Mouse (Mus musculus) liver, embryonic 14.5 days (tissue): ENCODE results near the gene Dnah8.

Source experiments
- CTCF ChIP-seq: IDR thresholded peaks from 2 replicates; pipeline ENCODE4 v1.5.1; 2016; ENCODE audit warnings: antibody characterized with exemption, low read depth, control low read depth
- EP300 ChIP-seq: IDR thresholded peaks from 2 replicates; pipeline ENCODE4 v1.6.1; 2016; ENCODE audit warnings: antibody characterized with exemption, low read depth

DNA sequence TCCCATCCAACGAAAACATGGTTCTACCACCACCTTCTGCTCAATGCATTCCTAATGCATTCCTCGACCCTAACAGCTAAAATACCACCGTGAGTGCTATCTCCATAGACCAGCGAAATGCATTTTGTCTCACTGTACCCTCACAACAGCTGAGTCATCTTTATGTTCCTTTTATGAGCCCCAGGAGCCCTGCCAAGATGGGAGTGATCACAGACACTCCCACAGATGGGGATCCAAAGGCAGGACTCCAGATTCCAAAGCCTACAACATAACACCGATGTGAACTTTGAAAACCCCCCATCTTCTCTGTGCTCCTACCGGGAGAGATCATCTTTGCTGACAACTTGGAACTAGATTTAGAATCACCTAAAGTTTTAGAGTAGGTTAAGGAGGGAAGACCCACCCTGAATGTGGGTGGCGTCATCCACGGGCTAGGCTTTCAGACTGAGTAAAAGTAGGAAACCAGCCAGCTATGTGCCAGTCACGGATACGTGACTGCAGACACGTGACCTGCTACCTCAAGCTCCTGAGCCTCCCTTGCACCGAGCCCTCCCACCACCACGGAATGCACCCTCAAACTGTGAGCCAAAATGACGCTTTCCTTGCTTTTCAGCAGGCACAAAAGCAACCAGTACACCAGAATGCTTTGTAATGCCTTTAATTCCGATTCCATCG, 14.7 kb upstream of the Dnah8 start:
- TF ChIP-seq EP300 (no peak), CTCF (no peak)
